Mouse (Mus musculus): ENCODE measurements around the gene Gdf15.

GRCm38 (mm10) chr8:70605871-70606779 is 26.1 kb downstream of the Gdf15 start:
- TF ChIP-seq CTCF (IDR thresholded peaks at IDR 0.05; ENCODE audit: low read depth) (no peak), EP300 (IDR thresholded peaks at IDR 0.05; ENCODE audit: low read depth) (no peak)
